Mouse (Mus musculus) testis, postnatal 14 days (tissue): ENCODE results near the gene Begain.

Experiments
- DNase-seq: peaks from one replicate; pipeline ENCODE4 v3.0.0; 2021; ENCODE audit warnings: low spot score

Begain gene

GRCm38 (mm10) chr12:109053020-109053806, 14.8 kb downstream of the Begain start:
- no peak for DNase-seq

- no peak for DNase-seq
These were observed 18.1 kb downstream of the Begain start for GRCm38 (mm10) chr12:109049949-109050348.

DNA sequence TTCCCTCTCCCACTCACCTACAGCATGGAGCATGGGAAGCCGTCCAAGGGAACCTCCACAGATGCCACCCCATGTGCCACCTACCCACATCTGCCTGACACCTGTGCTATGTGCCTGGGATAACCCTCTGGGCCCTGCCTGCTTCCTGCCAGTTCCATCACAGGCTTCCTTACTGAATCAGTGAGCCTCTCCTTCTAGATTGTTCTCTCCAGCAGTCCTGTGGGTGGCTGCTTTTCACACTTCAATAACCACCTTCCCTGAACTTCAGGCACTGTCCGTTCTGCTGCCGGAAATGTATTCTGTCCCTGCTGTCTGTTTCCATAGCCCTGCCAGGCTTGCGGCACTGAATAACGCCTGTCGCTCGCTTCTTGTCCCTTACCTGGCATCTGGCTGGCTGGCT, 22.4 kb downstream of the Begain start:
- no peak for DNase-seq

- no peak for DNase-seq
These were observed 23.5 kb downstream of the Begain start for GRCm38 (mm10) chr12:109044497-109044896.

- DNase-seq, result no peak
These were observed 28.7 kb downstream of the Begain start for GRCm38 (mm10) chr12:109039311-109039710.

- no peak for DNase-seq
These were observed 29.7 kb downstream of the Begain start for GRCm38 (mm10) chr12:109038179-109038819.

DNA sequence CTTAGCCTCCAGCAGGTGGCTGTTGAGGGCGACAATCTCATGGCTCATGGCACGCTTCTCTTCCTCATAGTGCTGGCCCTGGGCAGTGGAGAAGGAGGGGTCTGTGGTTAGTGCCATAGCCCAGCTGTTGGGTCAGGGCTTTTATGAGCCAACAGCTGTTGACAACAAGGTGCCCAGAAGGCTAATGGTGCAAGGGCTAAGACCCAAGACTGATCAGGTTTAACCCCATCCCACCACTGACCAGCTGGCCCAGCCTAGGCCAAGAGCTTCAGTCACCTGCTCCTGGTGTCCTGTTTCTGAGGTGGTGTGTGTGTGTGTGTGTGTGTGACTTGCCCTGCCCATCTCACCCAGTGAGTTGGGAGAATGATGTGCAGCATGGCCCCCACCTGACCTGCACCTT, 31.0 kb downstream of the Begain start:
- DNase-seq, result no peak

- no peak for DNase-seq
These were observed 44.2 kb downstream of the Begain start for GRCm38 (mm10) chr12:109023780-109024179.

- no peak for DNase-seq
These were observed 45.1 kb downstream of the Begain start for GRCm38 (mm10) chr12:109022966-109023365.

DNA sequence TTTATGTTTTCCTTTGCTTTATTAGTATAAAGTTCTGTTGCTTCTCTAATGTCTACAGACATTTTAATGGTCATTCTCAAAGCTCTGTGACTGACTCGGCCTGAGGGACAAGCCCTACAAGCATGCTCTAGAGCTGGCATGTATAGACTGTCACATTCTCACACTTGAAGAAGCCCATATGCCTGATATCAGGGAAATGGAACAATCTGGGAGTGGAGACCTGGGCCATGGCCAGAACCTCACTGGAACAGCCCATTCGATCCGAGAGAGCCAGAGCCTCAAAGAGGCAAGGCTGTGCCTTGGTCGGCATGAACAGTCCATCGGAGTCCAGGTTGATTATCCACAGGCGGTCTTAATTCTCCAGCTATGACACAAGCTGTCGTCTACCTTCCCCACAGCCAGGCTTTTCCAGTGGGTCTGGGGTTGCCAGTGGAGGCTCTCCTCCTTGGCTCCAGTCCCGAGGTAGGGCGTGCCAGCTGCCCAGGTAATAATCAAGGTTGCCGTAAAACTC, 45.8 kb downstream of the Begain start:
- DNase-seq, result no peak

- DNase-seq, result no peak
These were observed 57.9 kb downstream of the Begain start for GRCm38 (mm10) chr12:109010070-109010649.

DNA sequence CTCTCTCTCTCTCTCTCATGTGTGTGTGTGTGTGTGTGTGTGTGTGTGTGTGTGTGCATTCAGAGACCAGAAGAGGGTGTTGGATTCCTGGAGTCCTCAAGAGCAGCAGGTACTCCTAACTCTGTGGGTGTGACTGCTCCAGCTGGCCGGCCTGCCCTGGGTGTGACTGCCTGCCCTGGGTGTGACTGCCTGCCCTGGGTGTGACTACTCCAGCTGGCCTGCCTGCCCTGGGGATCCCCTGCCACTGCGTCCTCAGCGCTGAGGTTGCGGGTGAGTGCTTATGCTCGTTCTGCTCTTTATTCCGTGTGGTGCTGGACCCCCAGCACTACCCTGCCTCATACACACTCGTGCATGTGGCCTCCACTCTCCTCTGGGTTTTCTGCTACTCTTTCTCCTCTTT, 65.0 kb downstream of the Begain start:
- DNase-seq, result no peak

GRCm38 (mm10) chr12:108997249-108997648, 70.8 kb downstream of the Begain start:
- no peak for DNase-seq

- no peak for DNase-seq
These were observed 71.9 kb downstream of the Begain start for GRCm38 (mm10) chr12:108995976-108996636.

- DNase-seq, result peak; percentile 42
These were observed 73.5 kb downstream of the Begain start for GRCm38 (mm10) chr12:108994436-108995031.

GRCm38 (mm10) chr12:108993046-108993445, 75.0 kb downstream of the Begain start:
- no peak for DNase-seq

DNA sequence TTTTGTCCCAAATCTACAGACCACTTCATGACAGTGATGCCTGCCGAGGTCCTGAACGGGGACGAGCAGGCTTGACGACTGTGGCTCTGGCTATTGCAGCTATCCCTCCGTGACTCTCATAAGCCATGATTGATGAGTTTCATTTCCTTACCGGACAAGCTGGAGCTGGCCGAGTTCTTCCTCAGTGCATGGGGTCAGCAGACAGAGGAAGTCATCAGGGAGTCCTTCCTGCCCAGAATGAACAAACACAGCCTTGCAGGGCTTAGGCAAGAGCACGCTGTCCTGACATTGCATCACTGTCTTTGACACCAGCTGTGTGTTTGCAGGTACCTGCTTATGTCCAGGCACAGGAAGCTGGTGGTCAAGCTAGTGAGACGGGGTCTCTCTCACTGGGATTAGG, 77.6 kb downstream of the Begain start:
- DNase-seq, result no peak

- no peak for DNase-seq
These were observed 80.6 kb downstream of the Begain start for GRCm38 (mm10) chr12:108987448-108987847.

GRCm38 (mm10) chr12:108985025-108985424, 83.0 kb downstream of the Begain start:
- no peak for DNase-seq

DNA sequence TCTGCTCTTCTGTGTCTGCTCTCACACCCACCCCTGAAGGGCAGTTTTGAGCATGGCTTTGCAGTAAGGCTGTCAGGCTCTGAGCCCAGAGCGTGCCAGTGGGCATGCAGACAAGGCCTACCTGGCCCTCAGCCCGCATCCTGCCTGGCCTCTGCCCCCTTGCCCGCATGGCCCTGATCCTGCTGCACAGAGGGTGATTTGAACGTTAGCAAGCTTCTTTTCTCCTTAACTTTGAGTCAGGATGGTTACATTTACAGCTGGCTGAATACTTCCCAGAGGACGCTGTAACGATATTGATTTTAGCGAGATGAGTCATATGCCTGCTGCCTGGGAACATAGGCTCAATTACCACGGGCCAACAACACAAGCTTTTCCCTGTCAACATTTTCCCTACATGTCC, 83.5 kb downstream of the Begain start:
- DNase-seq, result no peak

DNA sequence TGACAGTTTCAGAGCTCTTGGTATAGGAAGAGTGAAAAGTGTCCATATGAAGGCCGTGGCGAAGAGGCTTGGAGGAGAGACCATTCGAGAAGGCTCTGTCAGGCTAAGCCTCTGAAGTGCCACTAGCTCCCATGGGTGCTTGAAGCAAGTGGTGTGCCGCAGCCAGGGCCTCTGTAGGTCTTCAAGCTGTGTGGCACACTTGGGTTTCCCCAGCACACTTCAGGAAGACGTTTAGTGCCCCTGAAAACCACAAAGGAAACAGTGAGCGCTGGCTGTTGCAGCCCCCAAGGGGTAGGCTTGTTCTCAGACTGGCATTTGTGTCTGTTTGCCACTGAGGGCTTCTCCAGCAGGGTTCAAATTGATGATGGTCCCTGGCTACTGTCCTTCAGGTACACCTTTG, 84.5 kb downstream of the Begain start:
- DNase-seq, result no peak

GRCm38 (mm10) chr12:108982684-108982960, 85.4 kb downstream of the Begain start:
- DNase-seq, result no peak
